Mouse (Mus musculus) forebrain, embryonic 16.5 days (tissue): ENCODE results near the gene Cenpt. TPM values are rescaled to one million over a fixed set of nuclear protein-coding genes. Genes with fewer than 3 reads are reported as not detected.
"Not testable (repeated sequence)": the region's sequence is repeated elsewhere in the genome, so short reads cannot be mapped to it uniquely, and the experiment has no call there.

ENCODE experiments used
- ATAC-seq: fragments of 200-750 bp; cut with Nextera tagmentation; 2 replicates; pipeline ENCODE4 v1.8.0; 2017; ENCODE audit warnings: mild to moderate bottlenecking, moderate library complexity
- H3K27ac ChIP-seq: fragments of 300-500 bp; sonication (generic); 2 replicates; pipeline ENCODE4 v1.5.1; 2014; ENCODE audit warnings: low read length, control low read depth
- H3K27me3 ChIP-seq: fragments of 300-500 bp; sonication (generic); replicated peaks from 2 replicates; pipeline ENCODE4 v1.6.1; 2014; ENCODE audit warnings: low read length; ENCODE audit not compliant: control insufficient read depth, insufficient read depth
- H3K36me3 ChIP-seq: fragments of 300-500 bp; sonication (generic); 2 replicates; pipeline ENCODE4 v1.6.1; 2014; ENCODE audit not compliant: control insufficient read depth, insufficient read depth
- H3K4me1 ChIP-seq: fragments of 300-500 bp; sonication (generic); replicated peaks from 2 replicates; pipeline ENCODE4 v1.6.1; 2014; ENCODE audit warnings: low read length; ENCODE audit not compliant: control insufficient read depth, insufficient read depth
- H3K4me2 ChIP-seq: fragments of 300-500 bp; sonication (generic); 2 replicates; pipeline ENCODE4 v1.6.1; 2014; ENCODE audit warnings: mild to moderate bottlenecking, low read length, control low read depth
- H3K4me3 ChIP-seq: fragments of 300-500 bp; sonication (generic); replicated peaks from 2 replicates; pipeline ENCODE4 v1.5.1; 2014; ENCODE audit warnings: mild to moderate bottlenecking, low read length, control low read depth
- H3K9ac ChIP-seq: fragments of 300-500 bp; sonication (generic); replicated peaks from 2 replicates; pipeline ENCODE4 v1.6.1; 2014; ENCODE audit warnings: low read depth, low read length, control low read depth
- H3K9me3 ChIP-seq: fragments of 300-500 bp; sonication (generic); 2 replicates; pipeline ENCODE4 v1.6.1; 2016; ENCODE audit warnings: low read length; ENCODE audit not compliant: control insufficient read depth
- WGBS: fragments of 180-500 bp; shearing (Covaris S2); extraction: QIAGEN DNeasy Blood & Tissue Kit; methylation state at CpG from one replicate; pipeline ENCODE4 v1.1.7; 2014; 5-methylcytosine and 5-hydroxymethylcytosine counted together
- polyA plus RNA-seq: library from polyadenylated mRNA; unstranded; fragments of >200 nt; fragmentation: Nextera tagmentation; extraction: Ambion mirVana; gene quantifications from 2 replicates; pipeline ENCODE4 v1.2.1, GENCODE M21; 2015

The Cenpt gene
- polyA plus RNA-seq, 1 experiment from 2014 or later: 69.8 TPM

GRCm38 (mm10) chr8:105836991-105837390 is 16.1 kb downstream of the Cenpt start:
- Histone ChIP-seq H3K36me3 (no peaks in the 10 kb centered on the region), H3K4me2 (no peak overlapping the region), H3K27me3 (no peaks in the 10 kb centered on the region), H3K27ac (no peak overlapping the region), H3K9me3 (no peaks in the 10 kb centered on the region), H3K4me1 (no peaks in the 10 kb centered on the region), H3K4me3 (no peak overlapping the region), H3K9ac (no peak overlapping the region)
- no peak for ATAC-seq
- WGBS: 80% methylated on average over 6 of the region's 6 CpGs

- no peak overlapping the region for H3K4me3 ChIP-seq
- H3K27ac ChIP-seq: no peak overlapping the region
- H3K4me1 ChIP-seq: no peaks in the 10 kb centered on the region
- no peaks in the 10 kb centered on the region for H3K36me3 ChIP-seq
- no peak overlapping the region for H3K9ac ChIP-seq
- no peaks in the 10 kb centered on the region for H3K27me3 ChIP-seq
- no peak for ATAC-seq
- no peaks in the 10 kb centered on the region for H3K9me3 ChIP-seq
- no peak overlapping the region for H3K4me2 ChIP-seq
- WGBS: 30% methylated on average over 11 of the region's 11 CpGs
Measured at GRCm38 (mm10) chr8:105835318-105835717, 17.8 kb downstream of the Cenpt start.

GRCm38 (mm10) chr8:105833740-105834139 is 19.3 kb downstream of the Cenpt start:
- not testable (repeated sequence) for H3K4me1 ChIP-seq, H3K36me3 ChIP-seq, H3K9me3 ChIP-seq, H3K27ac ChIP-seq, ATAC-seq, H3K4me2 ChIP-seq, H3K4me3 ChIP-seq, H3K9ac ChIP-seq, H3K27me3 ChIP-seq
- WGBS: 91% methylated on average over 2 of the region's 2 CpGs

- Histone ChIP-seq H3K4me1 (peaks cover 22% of the 10 kb centered on the region), H3K27ac (peak within 1 kb of the TSS; percentile 75), H3K9me3 (no peaks in the 10 kb centered on the region), H3K9ac (peak within 1 kb of the TSS; percentile 94), H3K36me3 (peaks cover 3% of the 10 kb centered on the region; the same call in 1 of the 2 replicates), H3K27me3 (no peaks in the 10 kb centered on the region), H3K4me2 (peak within 1 kb of the TSS; percentile 75), H3K4me3 (peak within 1 kb of the TSS; percentile 99)
- ATAC-seq: peak; percentile 97
- under 1% methylated on average over 52 of the region's 52 CpGs for WGBS
Measured at GRCm38 (mm10) chr8:105826861-105827848, 25.9 kb downstream of the Cenpt start, which contains the start of the genes Ranbp10 and Tsnaxip1. Gene Ranbp10 (minus strand): TSS chr8:105827350. Gene Tsnaxip1 (plus strand): TSS chr8:105827731.

GRCm38 (mm10) chr8:105826379-105826778 is 26.7 kb downstream of the Cenpt start:
- Histone ChIP-seq H3K27me3 (no peaks in the 10 kb centered on the region), H3K9ac (peak overlapping the region; percentile 94), H3K4me1 (peaks cover 22% of the 10 kb centered on the region), H3K9me3 (no peaks in the 10 kb centered on the region), H3K27ac (no peak overlapping the region), H3K4me3 (peak overlapping the region; percentile 99), H3K4me2 (peak overlapping the region; percentile 75), H3K36me3 (peaks cover 3% of the 10 kb centered on the region; the same call in 1 of the 2 replicates)
- WGBS: 16% methylated on average over 4 of the region's 4 CpGs
- no peak for ATAC-seq

- Histone ChIP-seq H3K36me3 (peaks cover 3% of the 10 kb centered on the region; the same call in 1 of the 2 replicates), H3K27ac (no peak overlapping the region), H3K4me3 (peak overlapping the region; percentile 99), H3K9ac (no peak overlapping the region), H3K4me1 (peaks cover 22% of the 10 kb centered on the region), H3K4me2 (peak overlapping the region; percentile 75), H3K9me3 (no peaks in the 10 kb centered on the region), H3K27me3 (no peaks in the 10 kb centered on the region)
- no peak for ATAC-seq
- WGBS: 88% methylated on average over 4 of the region's 4 CpGs
Measured at GRCm38 (mm10) chr8:105825506-105825905, 27.6 kb downstream of the Cenpt start.

GRCm38 (mm10) chr8:105820925-105821324 is 32.2 kb downstream of the Cenpt start:
- no peak overlapping the region for H3K9ac ChIP-seq
- no peaks in the 10 kb centered on the region for H3K9me3 ChIP-seq
- H3K27me3 ChIP-seq: no peaks in the 10 kb centered on the region
- peaks cover 12% of the 10 kb centered on the region for H3K4me1 ChIP-seq
- no peak overlapping the region for H3K4me2 ChIP-seq
- H3K4me3 ChIP-seq: no peak overlapping the region
- H3K27ac ChIP-seq: no peak overlapping the region
- WGBS: 100% methylated on average over 1 of the region's 1 CpGs
- no peak for ATAC-seq
- peaks cover 7% of the 10 kb centered on the region for H3K36me3 ChIP-seq

- 93% methylated on average over 3 of the region's 3 CpGs for WGBS
- no peaks in the 10 kb centered on the region for H3K27me3 ChIP-seq
- peaks cover 7% of the 10 kb centered on the region for H3K36me3 ChIP-seq
- H3K9me3 ChIP-seq: no peaks in the 10 kb centered on the region
- no peak overlapping the region for H3K27ac ChIP-seq
- H3K4me3 ChIP-seq: no peak overlapping the region
- H3K9ac ChIP-seq: no peak overlapping the region
- peaks cover 5% of the 10 kb centered on the region; the same call in 1 of the 2 replicates for H3K4me1 ChIP-seq
- no peak overlapping the region for H3K4me2 ChIP-seq
- no peak for ATAC-seq
Measured at GRCm38 (mm10) chr8:105819659-105820058, 33.4 kb downstream of the Cenpt start.

GRCm38 (mm10) chr8:105813241-105813640 is 39.8 kb downstream of the Cenpt start:
- no peaks in the 10 kb centered on the region; the same call in 1 of the 2 replicates for H3K36me3 ChIP-seq
- H3K27ac ChIP-seq: no peak overlapping the region
- no peaks in the 10 kb centered on the region for H3K9me3 ChIP-seq
- 96% methylated on average over 6 of the region's 6 CpGs for WGBS
- H3K9ac ChIP-seq: no peak overlapping the region
- no peaks in the 10 kb centered on the region for H3K4me1 ChIP-seq
- ATAC-seq: no peak
- H3K4me2 ChIP-seq: no peak overlapping the region
- H3K27me3 ChIP-seq: no peaks in the 10 kb centered on the region
- H3K4me3 ChIP-seq: no peak overlapping the region
